Mouse (Mus musculus): ENCODE data around the gene Elavl3. TPM values are rescaled to one million over a fixed set of nuclear protein-coding genes. Genes with fewer than 3 reads are reported as not detected.

Elavl3 gene
- total and polyA plus RNA-seq, 3 experiments: 0.15 to 1.1 TPM; not detected in 1

DNA sequence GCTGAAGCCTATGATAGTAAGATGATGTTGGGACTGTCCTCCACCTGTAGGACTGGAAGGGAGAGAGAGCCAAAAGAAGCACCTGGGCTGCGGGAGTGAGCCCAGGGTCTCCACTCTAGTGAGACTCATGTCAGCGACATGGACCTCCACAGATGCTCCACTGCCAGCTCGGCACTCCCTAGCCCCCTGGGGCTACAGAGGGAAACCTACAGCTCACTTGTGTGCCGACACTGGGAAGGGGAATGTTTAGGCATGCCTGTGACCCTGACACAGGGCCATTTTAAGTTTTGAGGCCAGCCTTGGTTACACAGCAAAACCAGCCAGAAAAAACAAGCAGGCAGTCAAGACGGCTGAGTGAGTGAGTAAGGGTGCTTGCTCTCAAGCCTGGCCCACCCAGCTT, 15.4 kb upstream of the Elavl3 start:
- TF ChIP-seq MAX (IDR thresholded peaks at IDR 0.05; ENCODE audit: low read length) (no peak), RCOR1 (IDR thresholded peaks at IDR 0.05; ENCODE audit: low read depth, low read length) (no peak), ZNF384 (IDR thresholded peaks at IDR 0.05; ENCODE audit: low read depth, low read length) (no peak), ZC3H11A (IDR thresholded peaks at IDR 0.05; ENCODE audit: low read depth, low read length) (no peak), GATA1 (IDR thresholded peaks at IDR 0.05; ENCODE audit: low read depth, low read length) (no peak)
- peaks cover 1 to 10% of the 10 kb centered on the region in 2 experiments for H3K4me1 ChIP-seq (ENCODE audit: control insufficient read depth in 1 of 2, insufficient read depth in 2 of 2, low read length in 2 of 2)
- no peak overlapping the region for H3K27ac ChIP-seq (ENCODE audit: control insufficient read depth, low read depth, low read length)
- H3K9me3 ChIP-seq (replicated peaks; ENCODE audit: insufficient read depth, low read length): no peaks in the 10 kb centered on the region
- peaks cover 4 to 6% of the 10 kb centered on the region in 2 experiments; a peak in 3 of 4 replicates for H3K36me3 ChIP-seq (ENCODE audit: control insufficient read depth in 1 of 2, insufficient read depth in 2 of 2, low read length in 2 of 2)
- DNase-seq (ENCODE audit: low read depth, low spot score): no peak
- no peak overlapping the region for H3K9ac ChIP-seq (ENCODE audit: control insufficient read depth, low read depth, low read length, poor library complexity, severe bottlenecking)
- no peaks in the 10 kb centered on the region for H3K27me3 ChIP-seq (ENCODE audit: control insufficient read depth in 1 of 2, insufficient read depth in 2 of 2, low read length in 2 of 2)
- peaks cover 6% of the 10 kb centered on the region for H3K79me2 ChIP-seq (ENCODE audit: control insufficient read depth, insufficient read depth, low read length, poor library complexity)
- no peak overlapping the region for H3K4me3 ChIP-seq (ENCODE audit: control insufficient read depth in 1 of 2, insufficient read depth in 1 of 2, low read depth in 2 of 2, low read length in 2 of 2)

DNA sequence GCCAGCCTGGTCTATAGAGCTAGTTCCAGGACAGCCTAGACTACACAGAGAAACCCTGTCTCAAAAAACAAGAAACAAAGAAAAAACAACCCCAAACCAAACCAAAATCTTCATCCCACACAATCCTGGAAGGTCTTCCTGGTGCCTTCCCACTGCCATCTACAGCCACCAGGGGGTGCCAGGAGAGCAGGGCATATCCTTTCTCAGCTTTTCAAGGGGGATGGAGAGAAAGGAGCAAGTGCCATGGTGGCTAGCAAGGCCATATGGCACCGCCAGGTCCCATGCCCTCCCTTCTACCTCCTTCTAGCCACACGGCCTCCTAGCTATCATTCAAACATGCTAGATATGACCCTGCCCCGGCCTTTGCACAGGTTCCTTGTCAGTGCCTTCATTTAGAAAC, 14.6 kb upstream of the Elavl3 start:
- no peaks in the 10 kb centered on the region for H3K27me3 ChIP-seq (ENCODE audit: control insufficient read depth in 1 of 2, insufficient read depth in 2 of 2, low read length in 2 of 2)
- peaks cover 1 to 6% of the 10 kb centered on the region in 2 experiments for H3K4me1 ChIP-seq (ENCODE audit: control insufficient read depth in 1 of 2, insufficient read depth in 2 of 2, low read length in 2 of 2)
- peak; percentile 81 for DNase-seq (ENCODE audit: low read depth, low spot score)
- H3K9me3 ChIP-seq (replicated peaks; ENCODE audit: insufficient read depth, low read length): no peaks in the 10 kb centered on the region
- TF ChIP-seq SMC3 (IDR thresholded peaks at IDR 0.05; ENCODE audit: low read depth, low read length) (peak; percentile 99), ZKSCAN1 (IDR thresholded peaks at IDR 0.05; ENCODE audit: low read depth, low read length) (no peak), CTCF (IDR thresholded peaks at IDR 0.05 in 2 of 3, conservative IDR thresholded peaks at IDR 0.05 in 1 of 3; ENCODE audit: control insufficient read depth in 1 of 3, insufficient read depth in 1 of 3, low read depth in 2 of 3, low read length in 3 of 3, poor library complexity in 1 of 3, severe bottlenecking in 1 of 3) (peak; percentile 98 to 99 (median 98)), RAD21 (IDR thresholded peaks at IDR 0.05; ENCODE audit: low read depth, low read length) (peak; percentile 92), ZC3H11A (IDR thresholded peaks at IDR 0.05; ENCODE audit: low read depth, low read length) (peak; percentile 88)
- no peak overlapping the region for H3K27ac ChIP-seq (ENCODE audit: control insufficient read depth, low read depth, low read length)
- no peak overlapping the region for H3K9ac ChIP-seq (ENCODE audit: control insufficient read depth, low read depth, low read length, poor library complexity, severe bottlenecking)
- peaks cover 6% of the 10 kb centered on the region for H3K79me2 ChIP-seq (ENCODE audit: control insufficient read depth, insufficient read depth, low read length, poor library complexity)
- peaks cover 3 to 8% of the 10 kb centered on the region in 2 experiments for H3K36me3 ChIP-seq (ENCODE audit: control insufficient read depth in 1 of 2, insufficient read depth in 2 of 2, low read length in 2 of 2)
- no peak overlapping the region for H3K4me3 ChIP-seq (ENCODE audit: control insufficient read depth in 1 of 2, insufficient read depth in 1 of 2, low read depth in 2 of 2, low read length in 2 of 2)

DNA sequence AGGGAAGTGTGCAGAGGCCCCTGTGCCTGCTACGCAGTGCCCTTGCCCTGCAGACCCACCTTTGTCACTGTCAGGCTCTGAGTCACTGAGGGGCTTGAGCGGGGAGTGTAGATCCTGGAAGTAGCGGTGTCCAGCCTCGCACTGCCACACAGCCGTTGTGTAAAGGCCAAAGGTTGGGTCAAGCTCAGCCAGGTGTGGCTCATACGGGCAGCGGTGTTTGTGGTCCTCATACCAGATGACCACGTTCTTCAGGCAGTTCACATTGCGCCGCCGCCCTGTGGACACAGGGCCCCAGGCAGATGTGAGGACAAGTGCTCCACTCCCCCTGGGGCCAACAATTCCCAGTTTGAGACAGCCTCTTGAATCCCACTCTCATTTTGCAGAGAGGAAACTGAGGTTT, 13.8 kb upstream of the Elavl3 start:
- H3K9ac ChIP-seq (ENCODE audit: control insufficient read depth, low read depth, low read length, poor library complexity, severe bottlenecking): no peak overlapping the region
- TF ChIP-seq MAX (IDR thresholded peaks at IDR 0.05; ENCODE audit: low read length) (no peak), POLR2A (IDR thresholded peaks at IDR 0.05; ENCODE audit: control insufficient read depth in 1 of 2, insufficient read depth in 1 of 2, low read depth in 1 of 2, low read length in 2 of 2, poor library complexity in 1 of 2) (0 out of 4 replicates have a peak, but pooled peaks of 1 of the 2 experiments have one; percentile 36)
- H3K9me3 ChIP-seq (replicated peaks; ENCODE audit: insufficient read depth, low read length): no peaks in the 10 kb centered on the region
- peaks cover 3% of the 10 kb centered on the region; the same call in 1 of the 2 replicates for H3K79me2 ChIP-seq (ENCODE audit: control insufficient read depth, insufficient read depth, low read length, poor library complexity)
- no peaks in the 10 kb centered on the region for H3K27me3 ChIP-seq (ENCODE audit: control insufficient read depth in 1 of 2, insufficient read depth in 2 of 2, low read length in 2 of 2)
- no peak overlapping the region for H3K4me3 ChIP-seq (ENCODE audit: control insufficient read depth in 1 of 2, insufficient read depth in 1 of 2, low read depth in 2 of 2, low read length in 2 of 2)
- no peak overlapping the region for H3K27ac ChIP-seq (ENCODE audit: control insufficient read depth, low read depth, low read length)
- H3K4me1 ChIP-seq (ENCODE audit: control insufficient read depth in 1 of 2, insufficient read depth in 2 of 2, low read length in 2 of 2): peaks cover 1 to 6% of the 10 kb centered on the region in 2 experiments
- peaks cover 3 to 8% of the 10 kb centered on the region in 2 experiments for H3K36me3 ChIP-seq (ENCODE audit: control insufficient read depth in 1 of 2, insufficient read depth in 2 of 2, low read length in 2 of 2)
- no peak for DNase-seq (ENCODE audit: low read depth, low spot score)

Measured in MEL (cell line).